Mouse (Mus musculus) MEL (cell line): ENCODE measurements around the gene Hira. TPM values are rescaled to one million over a fixed set of nuclear protein-coding genes. Genes with fewer than 3 reads are reported as not detected.

ENCODE experiments used
- DNase-seq: peaks from one replicate; pipeline ENCODE4 v3.0.0; 2011; ENCODE audit warnings: low read depth, low spot score
- H3K27ac ChIP-seq: 2 replicates; pipeline ENCODE4 v1.5.1; 2012; ENCODE audit warnings: low read depth, mild to moderate bottlenecking, control low read depth, low read length, moderate library complexity; ENCODE audit not compliant: control insufficient read depth
- H3K27me3 ChIP-seq, 2 experiments: fragments of 150-350 bp in 1 of 2; sonication (generic) in 1 of 2; 2 replicates each; pipeline ENCODE4 v1.6.1; 2012; ENCODE audit warnings: low read length in 2 of 2, mild to moderate bottlenecking in 2 of 2, improper control_type of control experiment in 1 of 2, moderate library complexity in 1 of 2; ENCODE audit not compliant: insufficient read depth in 2 of 2, control insufficient read depth in 1 of 2
- H3K36me3 ChIP-seq, 2 experiments: 2 replicates each; pipeline ENCODE4 v1.6.1; 2012 to 2014; ENCODE audit warnings: low read length in 2 of 2, improper control_type of control experiment in 1 of 2, inconsistent platforms in 1 of 2, mild to moderate bottlenecking in 1 of 2; ENCODE audit not compliant: insufficient read depth in 2 of 2, control insufficient read depth in 1 of 2
- H3K4me1 ChIP-seq, 2 experiments: fragments of 150-350 bp in 1 of 2; sonication (generic) in 1 of 2; 2 replicates each; pipeline ENCODE4 v1.6.1; 2012; ENCODE audit warnings: low read length in 2 of 2, improper control_type of control experiment in 1 of 2, mild to moderate bottlenecking in 1 of 2; ENCODE audit not compliant: insufficient read depth in 2 of 2, control insufficient read depth in 1 of 2
- H3K4me3 ChIP-seq, 2 experiments: fragments of 150-350 bp in 1 of 2; sonication (generic) in 1 of 2; 2 replicates each; pipeline ENCODE4 v1.5.1; 2012; ENCODE audit warnings: low read depth in 2 of 2, low read length in 2 of 2, mild to moderate bottlenecking in 2 of 2, moderate library complexity in 2 of 2, control low read depth in 1 of 2, improper control_type of control experiment in 1 of 2; ENCODE audit not compliant: control insufficient read depth in 1 of 2, insufficient read depth in 1 of 2
- H3K79me2 ChIP-seq: 2 replicates; pipeline ENCODE4 v1.6.1; 2012; ENCODE audit warnings: mild to moderate bottlenecking, low read length, moderate library complexity; ENCODE audit not compliant: control insufficient read depth, poor library complexity, insufficient read depth
- H3K9ac ChIP-seq: 2 replicates; pipeline ENCODE4 v1.6.1; 2012; ENCODE audit warnings: low read depth, mild to moderate bottlenecking, control low read depth, low read length, moderate library complexity; ENCODE audit not compliant: control insufficient read depth, poor library complexity, severe bottlenecking
- H3K9me3 ChIP-seq: fragments of 150-350 bp; sonication (generic); replicated peaks from 2 replicates; pipeline ENCODE4 v1.6.1; 2012; ENCODE audit warnings: mild to moderate bottlenecking, low read length, improper control_type of control experiment, moderate library complexity; ENCODE audit not compliant: insufficient read depth
- BHLHE40 ChIP-seq: IDR thresholded peaks from 2 replicates; pipeline ENCODE4 v1.6.1; 2012; ENCODE audit warnings: low read depth, mild to moderate bottlenecking, inconsistent platforms, low read length, improper control_type of control experiment, borderline replicate concordance
- CHD2 ChIP-seq: IDR thresholded peaks from 2 replicates; pipeline ENCODE4 v1.6.1; 2011; ENCODE audit warnings: low read length, improper control_type of control experiment
- E2F4 ChIP-seq: IDR thresholded peaks from 2 replicates; pipeline ENCODE4 v1.6.1; 2011; ENCODE audit warnings: low read depth, low read length, improper control_type of control experiment, borderline replicate concordance
- ELF1 ChIP-seq: IDR thresholded peaks from 2 replicates; pipeline ENCODE4 v1.6.1; 2014; ENCODE audit warnings: low read depth, mild to moderate bottlenecking, inconsistent platforms, low read length, improper control_type of control experiment, moderate library complexity
- EP300 ChIP-seq, 2 experiments: IDR thresholded peaks; 2 replicates each; pipeline ENCODE4 v1.6.1; 2011; ENCODE audit warnings: improper control_type of control experiment in 2 of 2, low read length in 2 of 2, low read depth in 1 of 2, mild to moderate bottlenecking in 1 of 2
- ETS1 ChIP-seq: IDR thresholded peaks from 2 replicates; pipeline ENCODE4 v1.6.1; 2012; ENCODE audit warnings: low read depth, mild to moderate bottlenecking, inconsistent platforms, low read length, improper control_type of control experiment, moderate library complexity
- GABPA ChIP-seq: IDR thresholded peaks from 2 replicates; pipeline ENCODE4 v1.6.1; 2012; ENCODE audit warnings: low read depth, mild to moderate bottlenecking, inconsistent platforms, low read length, improper control_type of control experiment, moderate library complexity
- GATA1 ChIP-seq: IDR thresholded peaks from 2 replicates; pipeline ENCODE4 v1.6.1; 2011; ENCODE audit warnings: low read depth, low read length, improper control_type of control experiment
- HCFC1 ChIP-seq: IDR thresholded peaks from 2 replicates; pipeline ENCODE4 v1.6.1; 2012; ENCODE audit warnings: low read depth, mild to moderate bottlenecking, inconsistent platforms, low read length, improper control_type of control experiment, moderate library complexity
- JUND ChIP-seq: IDR thresholded peaks from 2 replicates; pipeline ENCODE4 v1.6.1; 2011; ENCODE audit warnings: low read depth, mild to moderate bottlenecking, improper control_type of control experiment, low read length
- KAT2A ChIP-seq: conservative IDR thresholded peaks from 2 replicates; pipeline ENCODE4 v1.6.1; 2012; ENCODE audit warnings: low read depth, low read length, improper control_type of control experiment, inconsistent platforms
- MAFK ChIP-seq: IDR thresholded peaks from 2 replicates; pipeline ENCODE4 v1.6.1; 2011; ENCODE audit warnings: low read depth, mild to moderate bottlenecking, low read length, improper control_type of control experiment, borderline replicate concordance
- MEF2A ChIP-seq: IDR thresholded peaks from 2 replicates; pipeline ENCODE4 v1.6.1; 2014; ENCODE audit warnings: low read depth, mild to moderate bottlenecking, inconsistent platforms, low read length, improper control_type of control experiment; ENCODE audit not compliant: poor library complexity, insufficient replicate concordance, severe bottlenecking; ENCODE audit errors: extremely low read depth
- MXI1 ChIP-seq: IDR thresholded peaks from 2 replicates; pipeline ENCODE4 v1.6.1; 2011; ENCODE audit warnings: mild to moderate bottlenecking, low read depth, low read length, improper control_type of control experiment
- MYC ChIP-seq: IDR thresholded peaks from 2 replicates; pipeline ENCODE4 v1.6.1; 2011; ENCODE audit warnings: low read depth, mild to moderate bottlenecking, low read length, improper control_type of control experiment, moderate library complexity
- NRF1 ChIP-seq: IDR thresholded peaks from 2 replicates; pipeline ENCODE4 v1.6.1; 2014; ENCODE audit warnings: low read depth, mild to moderate bottlenecking, inconsistent platforms, low read length, improper control_type of control experiment, moderate library complexity; ENCODE audit not compliant: poor library complexity, insufficient read depth, severe bottlenecking
- POLR2AphosphoS2 ChIP-seq: IDR thresholded peaks from 2 replicates; pipeline ENCODE4 v1.6.1; 2011; ENCODE audit warnings: low read length, improper control_type of control experiment
- RAD21 ChIP-seq: IDR thresholded peaks from 2 replicates; pipeline ENCODE4 v1.6.1; 2011; ENCODE audit warnings: mild to moderate bottlenecking, low read depth, low read length, improper control_type of control experiment
- RCOR1 ChIP-seq: IDR thresholded peaks from 2 replicates; pipeline ENCODE4 v1.6.1; 2012; ENCODE audit warnings: low read depth, mild to moderate bottlenecking, inconsistent platforms, low read length, improper control_type of control experiment
- SIN3A ChIP-seq: IDR thresholded peaks from 2 replicates; pipeline ENCODE4 v1.6.1; 2012; ENCODE audit warnings: low read length, improper control_type of control experiment, inconsistent platforms
- SMC3 ChIP-seq: IDR thresholded peaks from 2 replicates; pipeline ENCODE4 v1.6.1; 2011; ENCODE audit warnings: low read depth, low read length, improper control_type of control experiment
- TAL1 ChIP-seq: IDR thresholded peaks from 2 replicates; pipeline ENCODE4 v1.6.1; 2012; ENCODE audit warnings: mild to moderate bottlenecking, inconsistent platforms, low read length, moderate library complexity, mixed read lengths
- TCF12 ChIP-seq: IDR thresholded peaks from 2 replicates; pipeline ENCODE4 v1.6.1; 2014; ENCODE audit warnings: low read depth, mild to moderate bottlenecking, inconsistent platforms, low read length, improper control_type of control experiment, moderate library complexity
- UBTF ChIP-seq: IDR thresholded peaks from 2 replicates; pipeline ENCODE4 v1.6.1; 2012; ENCODE audit warnings: low read depth, mild to moderate bottlenecking, inconsistent platforms, low read length, improper control_type of control experiment, moderate library complexity, borderline replicate concordance; ENCODE audit not compliant: insufficient read depth
- USF2 ChIP-seq, 2 experiments: IDR thresholded peaks; 2 replicates each; pipeline ENCODE4 v1.6.1; 2011 to 2012; ENCODE audit warnings: improper control_type of control experiment in 2 of 2, low read length in 2 of 2, borderline replicate concordance in 1 of 2, inconsistent platforms in 1 of 2, low read depth in 1 of 2, mild to moderate bottlenecking in 1 of 2; ENCODE audit not compliant: insufficient read depth in 1 of 2
- ZC3H11A ChIP-seq: IDR thresholded peaks from 2 replicates; pipeline ENCODE4 v1.6.1; 2012; ENCODE audit warnings: low read depth, mild to moderate bottlenecking, inconsistent platforms, low read length, improper control_type of control experiment
- ZNF384 ChIP-seq: IDR thresholded peaks from 2 replicates; pipeline ENCODE4 v1.6.1; 2012; ENCODE audit warnings: low read depth, mild to moderate bottlenecking, inconsistent platforms, low read length, improper control_type of control experiment
- polyA plus RNA-seq, 2 experiments: library from polyadenylated mRNA; stranded (reverse) in 1 of 2; unstranded in 1 of 2; fragments of >175 nt in 1 of 2; fragments of >200 nt in 1 of 2; gene quantifications; 2 replicates each; pipeline versions ENCODE4 v1.2.1 to v1.2.4; 2012; ENCODE audit warnings: low replicate concordance in 2 of 2, low read depth in 1 of 2; ENCODE audit not compliant: insufficient read length in 2 of 2, insufficient read depth in 1 of 2, missing spikeins in 1 of 2
- total RNA-seq: library from RNA; depleted of rRNA; stranded (reverse); fragments of 300-350 nt; gene quantifications from 2 replicates; pipeline ENCODE4 v1.2.3, GENCODE M21; 2012

Hira gene
- total and polyA plus RNA-seq, 3 experiments: 40.9 to 203 TPM; not detected in 1

GRCm38 (mm10) chr16:18895249-18895648, 18.4 kb downstream of the Hira start:
- no peak overlapping the region for H3K4me3 ChIP-seq
- peak; percentile 61 for DNase-seq
- peaks cover 28% of the 10 kb centered on the region for H3K79me2 ChIP-seq
- H3K27me3 ChIP-seq: no peaks in the 10 kb centered on the region
- peaks cover 14 to 19% of the 10 kb centered on the region in 2 experiments for H3K4me1 ChIP-seq
- TF ChIP-seq NRF1 (no peak), SMC3 (no peak), UBTF (no peak), ETS1 (peak; percentile 81), EP300 (IDR thresholded peaks at IDR 0.05; ENCODE audit: low read depth in 1 of 2, low read length in 2 of 2) (peak; percentile 76 to 86), E2F4 (no peak), KAT2A (no peak), ELF1 (no peak; the same call in 1 of the 2 replicates), JUND (no peak), RAD21 (no peak), USF2 (IDR thresholded peaks at IDR 0.05; ENCODE audit: borderline replicate concordance in 1 of 2, insufficient read depth in 1 of 2, low read depth in 1 of 2, low read length in 2 of 2) (no peak), CHD2 (no peak), GABPA (no peak), SIN3A (peak; percentile 89), MYC (0 out of 2 replicates have a peak, but pooled peaks have one; percentile 32), TAL1 (peak; percentile 59), MXI1 (peak; percentile 58; the same call in 1 of the 2 replicates), RCOR1 (peak; percentile 84), TCF12 (peak; percentile 84), GATA1 (peak; percentile 88), MAFK (no peak), ZNF384 (peak; percentile 92), HCFC1 (0 out of 2 replicates have a peak, but pooled peaks have one; percentile 49), POLR2AphosphoS2 (no peak), ZC3H11A (no peak), BHLHE40 (peak; percentile 16; the same call in 1 of the 2 replicates), MEF2A (no peak)
- H3K36me3 ChIP-seq: peaks cover 26 to 44% of the 10 kb centered on the region in 2 experiments
- H3K9me3 ChIP-seq: no peaks in the 10 kb centered on the region
- H3K9ac ChIP-seq: no peak overlapping the region
- H3K27ac ChIP-seq: no peak overlapping the region
